Mouse (Mus musculus) fibroblast of lung, adult 2 months (primary cell): Measurements from ENCODE around the gene Syngr2.

Experiments used
- DNase-seq: peaks from one replicate; pipeline ENCODE4 v3.0.0-alpha.2; 2011; ENCODE audit warnings: low read depth

The Syngr2 gene

GRCm38 (mm10) chr11:117809407-117810311, at the start of gene Syngr2, which contains the start of gene Gm20708:
Syngr2 (plus strand) TSS chr11:117809668.
Gm20708 (plus strand) TSS chr11:117809668.
- DNase-seq = no peak

GRCm38 (mm10) chr11:117760374-117761119, 48.9 kb upstream of the Syngr2 start:
- DNase-seq = no peak

DNA sequence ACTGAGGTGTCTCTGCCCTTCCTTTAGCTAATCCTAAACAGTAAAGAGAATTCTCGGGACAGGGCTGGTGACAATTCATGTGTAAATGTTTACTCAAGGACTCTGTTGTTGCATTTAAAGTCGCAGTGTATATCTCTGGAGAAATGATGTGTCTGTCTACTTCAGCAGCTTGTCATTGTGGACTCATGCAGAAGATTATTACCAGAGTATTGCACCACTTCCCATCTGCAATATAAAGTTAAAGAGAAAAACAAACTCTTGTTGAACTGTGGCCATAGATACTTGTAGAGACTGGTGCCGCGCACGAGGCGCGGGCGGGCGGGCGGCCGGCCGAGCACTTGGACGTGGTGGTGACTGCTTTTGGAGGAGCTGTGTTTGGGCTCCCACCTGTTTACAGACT, 47.7 kb upstream of the Syngr2 start:
- no peak for DNase-seq

GRCm38 (mm10) chr11:117762246-117762645, 47.2 kb upstream of the Syngr2 start:
- no peak for DNase-seq

DNA sequence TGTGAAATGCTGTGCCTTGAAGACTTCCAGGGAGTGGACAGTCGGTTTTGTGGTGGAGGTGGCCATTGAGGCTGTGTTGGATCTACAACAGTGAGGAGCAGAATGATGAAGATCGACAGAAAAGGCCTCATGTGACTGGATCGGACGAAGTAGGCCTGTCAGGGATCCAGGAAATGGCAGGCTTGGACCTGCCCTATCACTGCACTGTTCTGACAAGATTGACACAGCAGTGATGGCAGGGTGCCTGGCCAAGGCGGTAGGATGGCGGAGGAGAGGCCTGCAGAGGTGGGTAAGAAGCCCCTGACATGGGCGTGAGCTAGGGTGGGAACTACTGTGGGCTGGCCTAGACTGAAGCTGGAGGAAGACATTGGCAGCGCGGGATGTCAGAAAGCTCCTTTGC, 45.1 kb upstream of the Syngr2 start:
- no peak for DNase-seq

DNA sequence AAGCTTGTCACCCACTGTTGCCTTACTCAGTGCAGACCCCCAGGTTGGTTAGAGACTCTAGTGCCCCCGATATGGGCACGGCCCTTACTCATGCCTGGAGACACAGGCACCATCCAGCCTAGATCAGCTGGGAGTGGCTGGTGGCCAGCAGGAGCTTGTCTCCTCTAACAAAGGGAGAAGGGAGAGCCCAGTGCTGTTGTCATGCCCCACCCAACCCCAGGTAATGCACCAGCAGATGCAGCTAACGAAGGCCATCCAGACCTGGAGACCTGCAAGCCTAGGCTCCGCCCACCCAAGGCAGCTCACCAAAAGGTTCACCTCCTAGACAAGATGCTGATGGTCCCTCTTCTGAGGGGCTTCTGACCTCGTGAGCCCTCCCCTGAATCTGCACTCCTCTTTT, 44.1 kb upstream of the Syngr2 start:
- no peak for DNase-seq

DNA sequence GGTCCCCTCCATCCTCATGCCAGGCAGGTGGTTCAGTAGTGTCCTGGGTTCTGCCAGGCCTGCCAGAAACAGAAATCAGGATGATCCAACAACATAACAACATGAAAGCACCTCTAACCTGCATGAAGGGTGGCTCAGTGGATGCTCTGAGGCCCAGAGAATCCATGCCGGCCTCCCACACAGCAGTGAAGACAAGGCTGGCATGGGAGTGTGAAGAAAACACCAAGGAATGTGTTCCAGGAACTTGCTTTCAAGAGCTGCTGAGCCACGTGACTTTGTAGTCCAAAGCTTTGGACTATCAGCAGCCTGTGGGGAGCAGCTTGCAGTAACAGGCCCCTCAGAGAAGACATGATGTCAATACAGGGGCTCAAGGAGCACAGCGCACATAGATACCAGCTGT, 43.2 kb upstream of the Syngr2 start:
- no peak for DNase-seq

GRCm38 (mm10) chr11:117768725-117769682, 40.5 kb upstream of the Syngr2 start:
- no peak for DNase-seq

DNA sequence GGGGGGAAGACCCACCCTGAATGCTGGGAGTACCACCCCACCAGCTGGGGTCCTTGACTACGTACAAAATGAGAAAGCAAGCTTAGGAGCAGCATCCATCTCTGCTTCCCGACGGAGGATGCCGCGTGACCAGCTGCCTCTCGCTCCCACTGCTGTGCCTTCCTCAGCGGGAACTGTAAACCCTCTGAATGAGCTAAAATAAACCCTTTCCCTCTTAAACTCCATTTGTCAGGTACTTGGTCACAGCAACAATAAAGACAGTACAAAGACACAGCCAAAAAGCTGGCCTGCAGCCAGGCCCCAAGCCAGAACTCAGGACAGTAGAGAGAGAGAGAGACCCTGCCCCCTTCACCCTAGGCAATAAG, 39.8 kb upstream of the Syngr2 start:
- no peak for DNase-seq

DNA sequence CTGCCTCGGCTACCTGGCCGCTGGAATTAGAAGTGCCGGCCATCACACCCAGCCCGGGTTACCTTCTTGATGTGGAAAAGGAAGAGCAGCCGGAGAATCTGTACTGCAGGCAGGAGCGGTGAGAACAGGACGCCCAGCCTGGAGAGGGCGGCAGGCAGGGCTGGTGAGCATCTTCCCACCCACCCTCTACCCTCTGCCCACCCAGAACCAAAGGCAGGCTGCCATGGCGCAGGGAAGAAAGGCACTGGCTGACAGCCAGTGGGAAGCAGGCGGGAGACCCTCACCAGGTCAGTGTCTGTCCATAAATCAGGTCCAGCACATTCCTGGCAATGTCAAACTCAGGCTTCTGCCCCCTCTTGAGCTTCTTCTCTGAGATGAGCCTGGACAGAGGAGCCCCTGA, 39.1 kb upstream of the Syngr2 start:
- no peak for DNase-seq

DNA sequence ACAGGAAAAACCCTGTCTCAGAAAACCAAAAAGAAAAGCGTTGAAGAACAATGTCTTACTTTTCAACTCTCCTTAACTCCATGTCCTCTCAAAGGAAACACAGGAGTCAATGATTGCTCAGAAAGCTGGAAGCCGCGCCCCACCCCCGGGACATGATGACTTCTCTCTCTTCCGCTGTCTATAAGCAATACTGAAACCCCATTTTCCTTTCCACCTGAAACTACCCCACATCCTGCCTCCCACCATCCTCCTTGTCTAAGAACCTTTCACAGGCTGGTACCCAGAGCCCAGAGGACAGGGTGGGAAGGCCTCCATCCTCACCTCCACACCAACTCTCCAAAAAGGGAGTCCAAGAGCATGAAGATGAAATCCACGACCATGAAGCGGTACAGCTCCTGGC, 37.1 kb upstream of the Syngr2 start:
- DNase-seq = no peak

DNA sequence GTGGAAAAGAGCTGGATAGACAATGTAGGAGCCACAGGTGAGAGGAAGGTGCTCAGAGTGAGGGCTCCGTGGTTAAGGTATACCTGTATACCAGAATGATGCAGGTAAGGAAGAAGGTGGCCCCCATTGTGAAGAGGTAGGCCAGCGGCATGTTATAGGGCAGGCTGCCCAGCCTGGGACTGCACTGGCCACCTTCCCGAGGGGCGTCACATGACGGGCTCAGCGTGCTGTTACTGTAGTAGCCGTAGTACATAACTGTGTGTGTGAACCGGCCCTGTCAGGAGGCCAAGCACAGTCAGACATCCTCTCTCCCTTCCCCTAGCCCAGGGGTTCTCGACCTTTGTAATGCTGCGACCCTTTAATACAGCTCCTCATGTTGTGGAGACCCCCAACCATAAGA, 34.5 kb upstream of the Syngr2 start:
- DNase-seq = no peak

GRCm38 (mm10) chr11:117775540-117775939, 33.9 kb upstream of the Syngr2 start:
- no peak for DNase-seq

GRCm38 (mm10) chr11:117776085-117776792, 33.2 kb upstream of the Syngr2 start:
- DNase-seq = no peak

- no peak for DNase-seq
Measured at GRCm38 (mm10) chr11:117777111-117777510, 32.4 kb upstream of the Syngr2 start.

DNA sequence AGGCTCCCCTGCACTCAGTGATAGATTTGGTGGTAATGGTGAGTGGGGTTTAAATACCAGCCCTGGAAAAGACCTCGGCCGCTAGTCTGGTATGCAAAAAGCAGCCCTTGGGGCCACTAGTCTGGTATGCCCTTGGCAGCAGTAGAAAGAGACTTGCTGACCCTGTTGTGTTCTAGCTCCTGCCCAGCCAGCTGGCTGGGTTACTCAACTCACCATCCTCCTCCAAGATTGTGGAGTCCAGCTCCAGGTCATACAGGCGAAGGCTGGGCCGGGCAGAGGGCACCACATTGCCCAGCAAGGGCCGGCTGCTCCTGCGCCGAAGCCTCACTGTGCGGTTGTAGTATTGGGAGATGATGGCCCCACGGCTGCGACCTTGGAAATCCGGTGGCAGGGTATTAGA, 31.4 kb upstream of the Syngr2 start:
- DNase-seq = no peak

GRCm38 (mm10) chr11:117778851-117779433, 30.5 kb upstream of the Syngr2 start:
- DNase-seq = peak; percentile 56

DNA sequence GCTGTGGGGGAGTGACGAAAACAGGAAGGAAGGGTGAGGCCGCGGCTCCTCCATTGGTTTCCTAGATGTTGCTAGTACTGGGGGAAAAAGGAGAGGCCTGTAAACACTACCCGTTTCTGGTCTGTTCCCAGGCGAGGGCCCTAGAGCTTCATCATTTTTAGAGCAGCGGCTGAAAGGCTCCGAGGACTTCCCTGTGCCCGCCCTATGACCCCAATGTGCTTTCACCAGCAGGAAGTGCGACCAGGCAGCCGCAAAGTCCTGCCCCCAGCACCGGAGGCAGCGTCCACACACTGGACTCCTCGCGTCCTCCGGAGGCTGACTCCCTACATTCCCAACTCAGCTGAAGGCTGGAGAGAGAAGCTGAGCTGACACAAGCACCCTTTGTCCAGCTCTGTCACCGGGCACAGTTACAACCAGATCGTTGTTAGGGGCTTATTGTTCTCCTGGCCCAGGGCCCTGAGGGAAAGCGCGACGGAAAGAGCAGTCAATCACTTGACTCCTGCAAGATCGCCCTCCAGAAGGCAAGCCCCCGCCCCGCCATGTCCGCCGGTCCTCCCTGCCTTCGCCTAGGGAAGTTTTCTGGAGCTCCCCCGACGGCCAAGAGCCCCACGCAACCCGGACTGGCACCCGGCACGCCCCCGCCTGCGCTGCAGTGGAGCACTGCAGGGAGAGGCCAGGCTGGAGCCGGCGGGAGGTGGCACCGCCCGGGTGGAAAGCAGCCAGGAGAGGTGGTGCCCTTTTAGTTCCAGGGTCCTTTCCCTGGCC, 29.9 kb upstream of the Syngr2 start:
- DNase-seq = peak; percentile 52

GRCm38 (mm10) chr11:117780199-117780515, 29.3 kb upstream of the Syngr2 start:
- no peak for DNase-seq

DNA sequence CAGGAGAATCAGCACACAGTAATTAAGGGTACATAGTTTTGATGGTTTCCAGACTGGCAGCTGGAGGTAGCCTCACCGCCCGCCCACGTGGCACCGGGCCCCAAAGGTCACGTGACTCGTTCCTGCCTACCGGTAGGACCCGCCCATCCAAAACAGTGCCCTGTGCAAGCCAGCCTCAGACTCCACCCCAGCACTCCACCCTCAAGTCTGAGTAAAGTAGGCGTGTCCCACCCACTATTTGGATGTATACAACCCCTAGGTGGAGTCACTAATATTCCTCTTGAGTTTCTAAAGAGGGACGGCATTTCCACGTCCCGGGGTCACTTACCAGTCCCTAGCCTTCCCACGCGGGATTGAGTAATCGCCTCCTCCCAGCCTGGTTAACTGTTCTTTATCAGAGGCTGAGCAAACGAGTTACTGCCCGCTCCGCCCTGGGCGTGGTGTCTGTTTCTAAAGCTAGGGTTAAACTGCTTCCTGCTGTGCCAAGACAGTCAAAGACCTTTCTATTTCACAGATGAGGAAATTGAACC, 28.8 kb upstream of the Syngr2 start:
- DNase-seq = peak; percentile 93
